Mouse (Mus musculus): ENCODE data around the gene Eif3d. TPM values are rescaled to one million over a fixed set of nuclear protein-coding genes. Genes with fewer than 3 reads are reported as not detected.

Eif3d gene
- polyA plus RNA-seq, 1 experiment = 119 TPM

DNA sequence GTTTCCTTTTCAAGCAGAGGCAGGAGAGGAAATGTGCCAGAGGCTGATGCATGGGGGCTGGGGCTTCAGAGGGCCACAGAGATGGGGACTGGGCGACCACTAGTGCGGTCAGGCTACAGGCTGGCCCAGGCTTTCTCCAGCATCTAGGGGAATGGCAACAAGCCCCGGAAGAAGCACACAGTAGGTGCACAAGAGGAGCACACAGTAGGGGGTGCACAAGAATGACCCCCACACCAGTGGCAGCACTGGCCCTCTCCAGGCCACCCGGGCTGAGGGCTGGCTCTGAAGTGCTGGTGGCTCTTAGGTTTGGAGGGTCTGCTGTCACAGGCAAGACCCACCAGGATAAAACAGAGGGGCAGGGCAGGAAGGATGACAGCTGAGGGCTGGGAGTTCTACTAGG, 55.3 kb downstream of the Eif3d start:
- Histone ChIP-seq H3K27me3 (ENCODE audit: control insufficient read depth, insufficient read depth, low read length) (no peaks in the 10 kb centered on the region), H3K4me3 (replicated peaks; ENCODE audit: insufficient read depth, low read depth, low read length) (no peak overlapping the region), H3K27ac (ENCODE audit: insufficient read depth, low read length) (no peak overlapping the region), H3K4me1 (ENCODE audit: control insufficient read depth, insufficient read depth, low read length) (no peaks in the 10 kb centered on the region)
- DNase-seq = no peak
- WGBS = 89% methylated on average over 4 of the region's 4 CpGs
- TF ChIP-seq POLR2A (IDR thresholded peaks at IDR 0.05; ENCODE audit: borderline replicate concordance, insufficient read depth, low read length) = no peak
- no peak for TF ChIP-seq CTCF (IDR thresholded peaks at IDR 0.05; ENCODE audit: borderline replicate concordance, insufficient read depth, low read depth, low read length)

DNA sequence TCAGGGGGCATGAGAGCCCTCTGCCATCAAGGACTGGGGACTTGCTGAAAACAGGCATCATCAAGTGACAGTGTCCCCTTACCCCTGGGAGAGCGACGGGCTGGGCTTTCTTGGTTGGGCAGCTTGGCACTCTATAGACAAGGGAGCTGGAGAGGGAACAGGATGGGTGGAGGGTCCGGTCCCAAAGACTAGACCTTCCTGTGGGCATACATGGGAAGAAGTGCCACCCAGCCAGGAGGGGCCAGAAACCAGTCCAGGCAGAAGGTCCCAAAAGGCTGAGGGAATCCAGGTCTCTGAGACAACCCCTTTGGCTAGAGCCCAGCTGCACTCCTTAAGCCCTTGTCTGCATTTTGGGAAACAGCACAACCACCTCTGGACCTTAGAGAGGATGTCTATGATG, 56.1 kb downstream of the Eif3d start:
- TF ChIP-seq POLR2A (IDR thresholded peaks at IDR 0.05; ENCODE audit: borderline replicate concordance, insufficient read depth, low read length) = no peak
- no peak for TF ChIP-seq CTCF (IDR thresholded peaks at IDR 0.05; ENCODE audit: borderline replicate concordance, insufficient read depth, low read depth, low read length)
- H3K27ac ChIP-seq (ENCODE audit: insufficient read depth, low read length) = no peak overlapping the region
- H3K27me3 ChIP-seq (ENCODE audit: control insufficient read depth, insufficient read depth, low read length) = no peaks in the 10 kb centered on the region
- no peaks in the 10 kb centered on the region for H3K4me1 ChIP-seq (ENCODE audit: control insufficient read depth, insufficient read depth, low read length)
- no peak for DNase-seq
- WGBS = 88% methylated on average over 3 of the region's 3 CpGs
- no peak overlapping the region for H3K4me3 ChIP-seq (replicated peaks; ENCODE audit: insufficient read depth, low read depth, low read length)

- WGBS = 78% methylated on average over 8 of the region's 8 CpGs
- Histone ChIP-seq H3K27me3 (ENCODE audit: control insufficient read depth, insufficient read depth, low read length) (no peaks in the 10 kb centered on the region), H3K27ac (ENCODE audit: insufficient read depth, low read length) (no peak overlapping the region), H3K4me3 (replicated peaks; ENCODE audit: insufficient read depth, low read depth, low read length) (no peak overlapping the region), H3K4me1 (ENCODE audit: control insufficient read depth, insufficient read depth, low read length) (no peaks in the 10 kb centered on the region)
- no peak for TF ChIP-seq CTCF (IDR thresholded peaks at IDR 0.05; ENCODE audit: borderline replicate concordance, insufficient read depth, low read depth, low read length)
- no peak for TF ChIP-seq POLR2A (IDR thresholded peaks at IDR 0.05; ENCODE audit: borderline replicate concordance, insufficient read depth, low read length)
- no peak for DNase-seq
Measured at GRCm38 (mm10) chr15:77913054-77913453, 57.6 kb downstream of the Eif3d start.

- DNase-seq = no peak
- TF ChIP-seq POLR2A (IDR thresholded peaks at IDR 0.05; ENCODE audit: borderline replicate concordance, insufficient read depth, low read length) (no peak), CTCF (IDR thresholded peaks at IDR 0.05; ENCODE audit: borderline replicate concordance, insufficient read depth, low read depth, low read length) (no peak)
- Histone ChIP-seq H3K27me3 (ENCODE audit: control insufficient read depth, insufficient read depth, low read length) (no peaks in the 10 kb centered on the region), H3K4me3 (replicated peaks; ENCODE audit: insufficient read depth, low read depth, low read length) (no peak overlapping the region), H3K4me1 (ENCODE audit: control insufficient read depth, insufficient read depth, low read length) (no peaks in the 10 kb centered on the region), H3K27ac (ENCODE audit: insufficient read depth, low read length) (no peak overlapping the region)
- WGBS = 69% methylated on average over 7 of the region's 7 CpGs
Measured at GRCm38 (mm10) chr15:77912585-77912984, 58.0 kb downstream of the Eif3d start.

GRCm38 (mm10) chr15:77912048-77912447, 58.6 kb downstream of the Eif3d start:
- 67% methylated on average over 5 of the region's 5 CpGs for WGBS
- Histone ChIP-seq H3K27ac (ENCODE audit: insufficient read depth, low read length) (no peak overlapping the region), H3K27me3 (ENCODE audit: control insufficient read depth, insufficient read depth, low read length) (no peaks in the 10 kb centered on the region), H3K4me1 (ENCODE audit: control insufficient read depth, insufficient read depth, low read length) (no peaks in the 10 kb centered on the region), H3K4me3 (replicated peaks; ENCODE audit: insufficient read depth, low read depth, low read length) (no peak overlapping the region)
- TF ChIP-seq CTCF (IDR thresholded peaks at IDR 0.05; ENCODE audit: borderline replicate concordance, insufficient read depth, low read depth, low read length) (no peak), POLR2A (IDR thresholded peaks at IDR 0.05; ENCODE audit: borderline replicate concordance, insufficient read depth, low read length) (no peak)
- DNase-seq = no peak

- H3K4me1 ChIP-seq (ENCODE audit: control insufficient read depth, insufficient read depth, low read length) = no peaks in the 10 kb centered on the region
- no peaks in the 10 kb centered on the region; the same call in 1 of the 2 replicates for H3K27me3 ChIP-seq (ENCODE audit: control insufficient read depth, insufficient read depth, low read length)
- DNase-seq = no peak
- 37% methylated on average over 2 of the region's 2 CpGs for WGBS
- no peak overlapping the region for H3K27ac ChIP-seq (ENCODE audit: insufficient read depth, low read length)
- TF ChIP-seq POLR2A (IDR thresholded peaks at IDR 0.05; ENCODE audit: borderline replicate concordance, insufficient read depth, low read length) (no peak), CTCF (IDR thresholded peaks at IDR 0.05; ENCODE audit: borderline replicate concordance, insufficient read depth, low read depth, low read length) (no peak)
- no peak overlapping the region for H3K4me3 ChIP-seq (replicated peaks; ENCODE audit: insufficient read depth, low read depth, low read length)
Measured at GRCm38 (mm10) chr15:77911065-77911464, 59.5 kb downstream of the Eif3d start.

Other genes with a start within 250 kb of the Eif3d start
- 0.35 and 0.41 TPM in 2 replicates for gene Apol9b, start 241.8 kb downstream of the Eif3d start, polyA plus RNA-seq (2012; rRNA removed)
- gene Apol8, start 213.8 kb downstream of the Eif3d start, polyA plus RNA-seq (2012; rRNA removed) = 6.9 and 8.2 TPM in 2 replicates
- gene Myh9, start 128.6 kb downstream of the Eif3d start, polyA plus RNA-seq (2012; rRNA removed) = 44.2 and 45.2 TPM in 2 replicates
- 221 and 225 TPM in 2 replicates for gene Txn2, start 41.8 kb downstream of the Eif3d start, polyA plus RNA-seq (2012; rRNA removed)
- gene Foxred2, start 14.1 kb downstream of the Eif3d start, polyA plus RNA-seq (2012; rRNA removed) = 30.0 and 33.4 TPM in 2 replicates
- gene Cacng2, start 149.2 kb upstream of the Eif3d start, polyA plus RNA-seq (2012; rRNA removed) = 45.8 and 48.5 TPM in 2 replicates
- 52.0 and 56.5 TPM in 2 replicates for gene Ift27, start 203.3 kb upstream of the Eif3d start, polyA plus RNA-seq (2012; rRNA removed)
- 1,013 and 1,016 TPM in 2 replicates for gene Pvalb, start 235.6 kb upstream of the Eif3d start, polyA plus RNA-seq (2012; rRNA removed)